Mouse (Mus musculus) liver, postnatal 0 days (tissue): ENCODE results near the gene Rtraf.

Experiments
- CTCF ChIP-seq: sonication (generic); IDR thresholded peaks from 2 replicates; pipeline ENCODE4 v1.5.1; 2016; ENCODE audit warnings: antibody characterized with exemption, low read depth
- EP300 ChIP-seq: IDR thresholded peaks from 2 replicates; pipeline ENCODE4 v1.6.1; 2016; ENCODE audit warnings: antibody characterized with exemption, low read depth, mild to moderate bottlenecking

DNA sequence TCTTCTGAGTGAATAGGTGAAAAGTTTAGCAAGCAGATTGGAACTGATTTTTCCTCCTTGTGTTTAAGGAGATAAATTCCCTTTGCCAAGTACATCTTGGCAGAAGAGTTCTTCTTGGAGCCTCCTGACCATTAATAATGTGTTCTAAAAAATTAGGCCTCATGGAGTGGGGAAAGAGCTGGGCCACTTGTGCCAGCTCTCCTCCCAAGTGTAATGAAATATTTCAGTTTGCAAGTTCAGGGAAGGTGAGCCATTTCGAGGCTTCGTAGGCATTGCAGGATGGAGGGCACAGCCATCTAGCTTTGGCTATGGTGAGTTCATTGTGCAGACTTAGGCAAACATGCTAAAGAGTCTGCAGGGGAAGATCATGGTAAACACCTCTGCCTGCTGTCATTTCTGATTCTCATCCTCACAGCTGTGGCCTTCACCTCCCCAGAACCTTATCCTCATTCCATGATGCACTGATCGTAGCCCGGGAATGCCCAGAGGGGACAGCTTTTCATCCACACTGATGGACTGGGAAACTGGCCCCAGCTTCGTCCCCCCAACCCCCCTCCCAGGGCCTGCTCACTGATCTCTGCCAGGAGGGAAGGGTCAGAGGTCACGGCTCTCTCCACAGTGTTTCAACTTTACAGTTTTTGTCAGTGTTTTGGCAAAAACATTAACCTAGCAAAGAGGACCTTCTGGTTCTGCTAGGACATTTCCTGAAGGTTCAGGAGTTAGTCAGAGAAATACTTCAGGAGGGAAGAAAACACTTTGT is 54.0 kb downstream of the Rtraf start:
- TF ChIP-seq EP300 (no peak), CTCF (no peak)
